Mouse (Mus musculus) 3134 (cell line): ENCODE measurements around the gene St3gal6.
"Not testable (repeated sequence)": the region's sequence is repeated elsewhere in the genome, so short reads cannot be mapped to it uniquely, and the experiment has no call there.

ENCODE experiments used
- DNase-seq: peaks from one replicate; pipeline ENCODE4 v3.0.0-alpha.2; 2011; ENCODE audit warnings: low spot score; ENCODE audit not compliant: insufficient read length; ENCODE audit errors: extremely low read depth

St3gal6 gene

GRCm38 (mm10) chr16:58481219-58481905 is 42.7 kb downstream of the St3gal6 start:
- no peak for DNase-seq

GRCm38 (mm10) chr16:58479898-58480448 is 44.1 kb downstream of the St3gal6 start:
- no peak for DNase-seq

- DNase-seq, result no peak
These were observed 47.7 kb downstream of the St3gal6 start for GRCm38 (mm10) chr16:58476363-58476762.

- DNase-seq, result no peak
These were observed 48.4 kb downstream of the St3gal6 start for GRCm38 (mm10) chr16:58475544-58476154.

GRCm38 (mm10) chr16:58474875-58475274 is 49.2 kb downstream of the St3gal6 start:
- DNase-seq, result no peak

- no peak for DNase-seq
These were observed 53.2 kb downstream of the St3gal6 start for GRCm38 (mm10) chr16:58470841-58471240.

- DNase-seq, result no peak
These were observed 54.0 kb downstream of the St3gal6 start for GRCm38 (mm10) chr16:58470061-58470460.

- DNase-seq, result no peak
These were observed 58.6 kb downstream of the St3gal6 start for GRCm38 (mm10) chr16:58465412-58465811.

GRCm38 (mm10) chr16:58464051-58464450 is 60.0 kb downstream of the St3gal6 start:
- DNase-seq, result no peak

GRCm38 (mm10) chr16:58462519-58462918 is 61.5 kb downstream of the St3gal6 start:
- no peak for DNase-seq

GRCm38 (mm10) chr16:58461856-58462518 is 62.1 kb downstream of the St3gal6 start:
- DNase-seq, result no peak

GRCm38 (mm10) chr16:58460386-58460785 is 63.7 kb downstream of the St3gal6 start:
- no peak for DNase-seq

GRCm38 (mm10) chr16:58459966-58460365 is 64.1 kb downstream of the St3gal6 start:
- not testable (repeated sequence) for DNase-seq

- no peak for DNase-seq
These were observed 67.1 kb downstream of the St3gal6 start for GRCm38 (mm10) chr16:58456991-58457390.

GRCm38 (mm10) chr16:58456445-58456844 is 67.6 kb downstream of the St3gal6 start:
- DNase-seq, result no peak

- no peak for DNase-seq
These were observed 68.9 kb downstream of the St3gal6 start for GRCm38 (mm10) chr16:58455118-58455517.

GRCm38 (mm10) chr16:58454617-58455016 is 69.4 kb downstream of the St3gal6 start:
- peak; percentile 25 for DNase-seq

- no peak for DNase-seq
These were observed 70.2 kb downstream of the St3gal6 start for GRCm38 (mm10) chr16:58453820-58454219.

GRCm38 (mm10) chr16:58453138-58453537 is 70.9 kb downstream of the St3gal6 start:
- no peak for DNase-seq

- no peak for DNase-seq
These were observed 72.4 kb downstream of the St3gal6 start for GRCm38 (mm10) chr16:58451647-58452046.

GRCm38 (mm10) chr16:58450648-58451047 is 73.4 kb downstream of the St3gal6 start:
- no peak for DNase-seq

- DNase-seq, result no peak
These were observed 75.0 kb downstream of the St3gal6 start for GRCm38 (mm10) chr16:58449073-58449472.
